Mouse (Mus musculus): ENCODE measurements around the gene Gm11756. TPM values are rescaled to one million over a fixed set of nuclear protein-coding genes. Genes with fewer than 3 reads are reported as not detected.

Gene Gm11756
- not detected in 2 replicates for polyA plus RNA-seq (2021; fragmentation: Nextera tagmentation)
- long read RNA-seq, experiment 1, result 0 reads
- long read RNA-seq, experiment 2, result 0 reads

GRCm38 (mm10) chr4:73920660-73921059 is at the start of gene Gm11756:
Gene Gm11756 (minus strand): TSS chr4:73920760.

GRCm38 (mm10) chr4:73950375-73950896 is 29.9 kb upstream of the Gm11756 start, which contains the start of gene 2310002L09Rik:
Gene 2310002L09Rik (minus strand): TSS chr4:73950846.

GRCm38 (mm10) chr4:73905853-73906252 is 14.7 kb downstream of the Gm11756 start, which contains the start of gene Gm13871:
Gene Gm13871 (minus strand): TSS chr4:73905953.

GRCm38 (mm10) chr4:73891012-73891411 is 29.5 kb downstream of the Gm11756 start, which contains the start of gene Gm11757:
Gene Gm11757 (minus strand): TSS chr4:73891112.

GRCm38 (mm10) chr4:73876166-73876565 is 44.4 kb downstream of the Gm11756 start, which contains the start of gene Gm11758:
Gene Gm11758 (minus strand): TSS chr4:73876266.

Other genes starting within 250 kb of the Gm11756 start
- gene Gm428, start 237.2 kb downstream of the Gm11756 start, polyA plus RNA-seq (2021; fragmentation: Nextera tagmentation), result not detected in 2 replicates
- gene Rasef, start 129.8 kb downstream of the Gm11756 start, polyA plus RNA-seq (2021; fragmentation: Nextera tagmentation), result not detected in 2 replicates
- not detected in 2 replicates for gene Gm11758, start 44.5 kb downstream of the Gm11756 start, polyA plus RNA-seq (2021; fragmentation: Nextera tagmentation)
- gene Gm11757, start 29.6 kb downstream of the Gm11756 start, polyA plus RNA-seq (2021; fragmentation: Nextera tagmentation), result not detected in 2 replicates
- gene Gm13871, start 14.8 kb downstream of the Gm11756 start, polyA plus RNA-seq (2021; fragmentation: Nextera tagmentation), result not detected in 2 replicates
- not detected in 2 replicates for gene 2310002L09Rik, start 30.1 kb upstream of the Gm11756 start, polyA plus RNA-seq (2021; fragmentation: Nextera tagmentation)
- 2.9 and 3.7 TPM in 2 replicates for gene Frmd3, start 92.7 kb upstream of the Gm11756 start, polyA plus RNA-seq (2021; fragmentation: Nextera tagmentation)